Mouse (Mus musculus): ENCODE results near the gene Rassf1.

DNA sequence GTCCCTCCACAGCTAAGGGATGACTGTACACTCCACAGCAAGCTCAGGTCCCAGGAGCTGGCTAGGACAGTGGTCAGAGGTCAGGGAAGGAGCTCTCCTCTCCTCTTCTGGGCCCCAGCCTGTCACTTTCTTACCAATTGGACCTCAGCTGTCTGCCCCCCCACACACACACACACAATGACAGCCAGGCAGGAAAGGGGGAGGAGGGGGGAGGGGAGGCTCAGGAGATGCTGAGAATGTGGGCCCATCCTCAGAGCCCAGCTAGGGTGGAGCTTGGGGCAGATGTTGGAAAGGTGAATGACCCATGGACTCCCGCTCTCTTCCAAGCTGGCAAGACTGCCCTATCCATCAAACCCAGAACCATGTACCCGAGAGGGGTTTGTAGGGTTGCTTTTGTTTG lies 55.7 kb downstream of the Rassf1 start:
- no peak for TF ChIP-seq CTCF (IDR thresholded peaks at IDR 0.05; ENCODE audit: borderline replicate concordance, control insufficient read depth, extremely low read depth, insufficient read depth, low read length, poor library complexity)
- TF ChIP-seq POLR2A (IDR thresholded peaks at IDR 0.05; ENCODE audit: control insufficient read depth, extremely low read depth, insufficient read depth, low read length, poor library complexity), result no peak

Data from thymus, adult 2 months (tissue).